Mouse (Mus musculus) frontal cortex, postnatal 25 days (tissue): ENCODE results near the gene Agap1.

Experiments used
- DNase-seq, 2 experiments: peaks; one replicate each; pipeline ENCODE4 v3.0.0; 2022; ENCODE audit warnings: low spot score in 2 of 2

Agap1 gene

GRCm38 (mm10) chr1:89544094-89544493 lies 89.5 kb downstream of the Agap1 start:
- no peak for DNase-seq

- DNase-seq, result no peak
Observed at GRCm38 (mm10) chr1:89545099-89545498, 90.5 kb downstream of the Agap1 start.

- no peak for DNase-seq
Observed at GRCm38 (mm10) chr1:89547525-89548504, 93.2 kb downstream of the Agap1 start.

- DNase-seq, result no peak
Observed at GRCm38 (mm10) chr1:89550061-89550869, 95.7 kb downstream of the Agap1 start.

- DNase-seq, result no peak
Observed at GRCm38 (mm10) chr1:89552470-89552869, 97.9 kb downstream of the Agap1 start.

- no peak for DNase-seq
Observed at GRCm38 (mm10) chr1:89553791-89554190, 99.2 kb downstream of the Agap1 start.

- DNase-seq, result no peak
Observed at GRCm38 (mm10) chr1:89554969-89555856, 100.6 kb downstream of the Agap1 start.

- DNase-seq, result no peak
Observed at GRCm38 (mm10) chr1:89556006-89556405, 101.4 kb downstream of the Agap1 start.

GRCm38 (mm10) chr1:89557401-89557800 lies 102.8 kb downstream of the Agap1 start:
- no peak for DNase-seq

GRCm38 (mm10) chr1:89558080-89558479 lies 103.5 kb downstream of the Agap1 start:
- no peak for DNase-seq

- no peak for DNase-seq
Observed at GRCm38 (mm10) chr1:89563399-89563798, 108.8 kb downstream of the Agap1 start.

GRCm38 (mm10) chr1:89566578-89567488 lies 112.2 kb downstream of the Agap1 start:
- DNase-seq, result no peak

GRCm38 (mm10) chr1:89568546-89569405 lies 114.2 kb downstream of the Agap1 start:
- DNase-seq, result no peak

- DNase-seq, result no peak
Observed at GRCm38 (mm10) chr1:89570522-89571299, 116.1 kb downstream of the Agap1 start.

GRCm38 (mm10) chr1:89573486-89573885 lies 118.9 kb downstream of the Agap1 start:
- no peak for DNase-seq

- DNase-seq, result no peak
Observed at GRCm38 (mm10) chr1:89574941-89575890, 120.6 kb downstream of the Agap1 start.

GRCm38 (mm10) chr1:89576174-89576890 lies 121.7 kb downstream of the Agap1 start:
- DNase-seq, result no peak
